Mouse (Mus musculus): ENCODE measurements at regions not wholly inside any gene's neighbourhood (a gene's known extent, or its start where the extent isn't known, plus 50 kb on each side); places are given as distances from the start of the nearest gene placed in this dataset.

DNA sequence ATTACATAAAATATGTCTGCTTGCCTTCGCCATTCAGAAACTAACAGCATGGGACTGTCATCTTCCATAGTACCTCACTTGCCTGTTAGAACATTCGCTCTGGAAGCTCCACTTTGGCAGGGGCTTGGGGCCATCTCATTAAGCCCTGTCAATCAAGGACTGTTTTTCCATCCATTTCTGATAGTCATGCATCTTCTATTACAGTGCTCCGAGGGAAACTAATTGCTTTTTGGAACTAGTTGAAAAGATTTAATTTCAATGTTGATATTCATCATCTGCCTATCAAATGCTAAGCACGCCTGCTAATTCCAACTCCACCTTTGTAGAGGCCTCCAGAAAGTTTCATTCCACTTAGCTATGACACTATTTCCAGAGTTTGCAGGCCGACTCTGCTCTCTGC is 232.7 kb downstream of the Diras2 start:
- no peak for TF ChIP-seq CTCF (IDR thresholded peaks at IDR 0.05 in 2 of 3, conservative IDR thresholded peaks at IDR 0.05 in 1 of 3; ENCODE audit: control insufficient read depth in 1 of 3, insufficient read depth in 1 of 3, low read depth in 2 of 3, low read length in 3 of 3, poor library complexity in 1 of 3, severe bottlenecking in 1 of 3)
- TF ChIP-seq NRF1 (IDR thresholded peaks at IDR 0.05; ENCODE audit: insufficient read depth, low read depth, low read length, poor library complexity, severe bottlenecking): no peak
- TF ChIP-seq GATA1 (IDR thresholded peaks at IDR 0.05; ENCODE audit: low read depth, low read length): no peak
- no peak for TF ChIP-seq KAT2A (conservative IDR thresholded peaks at IDR 0.05; ENCODE audit: low read depth, low read length)
- TF ChIP-seq MYC (IDR thresholded peaks at IDR 0.05; ENCODE audit: low read depth, low read length): no peak
- no peak for TF ChIP-seq MXI1 (IDR thresholded peaks at IDR 0.05; ENCODE audit: low read depth, low read length)
- TF ChIP-seq MAX (IDR thresholded peaks at IDR 0.05; ENCODE audit: low read length): no peak
- no peak for TF ChIP-seq HCFC1 (IDR thresholded peaks at IDR 0.05; ENCODE audit: low read depth, low read length)
- no peak for TF ChIP-seq MYB (IDR thresholded peaks at IDR 0.05; ENCODE audit: low read depth, low read length)
- TF ChIP-seq RAD21 (IDR thresholded peaks at IDR 0.05; ENCODE audit: low read depth, low read length): no peak
- no peak for TF ChIP-seq POLR2A (IDR thresholded peaks at IDR 0.05; ENCODE audit: control insufficient read depth in 1 of 2, insufficient read depth in 1 of 2, low read depth in 1 of 2, low read length in 2 of 2, poor library complexity in 1 of 2)
- no peak for TF ChIP-seq ELF1 (IDR thresholded peaks at IDR 0.05; ENCODE audit: low read depth, low read length)

Data from MEL (cell line).